Mouse (Mus musculus) neural tube, embryonic 12.5 days (tissue): ENCODE measurements around the gene Umodl1. TPM values are rescaled to one million over a fixed set of nuclear protein-coding genes. Genes with fewer than 3 reads are reported as not detected.

Experiments
- ATAC-seq: fragments of 200-750 bp; cut with Nextera tagmentation; 2 replicates; pipeline ENCODE4 v1.8.0; 2017; ENCODE audit warnings: low read depth, mild to moderate bottlenecking, moderate TSS enrichment, moderate library complexity; ENCODE audit not compliant: low FRiP score
- H3K27ac ChIP-seq: fragments of 300-500 bp; sonication (generic); 2 replicates; pipeline ENCODE4 v1.5.1; 2016
- H3K27me3 ChIP-seq: fragments of 300-500 bp; sonication (generic); replicated peaks from 2 replicates; pipeline ENCODE4 v1.6.1; 2016; ENCODE audit warnings: mild to moderate bottlenecking
- H3K36me3 ChIP-seq: fragments of 300-500 bp; sonication (generic); 2 replicates; pipeline ENCODE4 v1.6.1; 2016; ENCODE audit warnings: mild to moderate bottlenecking
- H3K4me1 ChIP-seq: fragments of 300-500 bp; sonication (generic); 2 replicates; pipeline ENCODE4 v1.6.1; 2016
- H3K4me2 ChIP-seq: fragments of 300-500 bp; sonication (generic); replicated peaks from 2 replicates; pipeline ENCODE4 v1.6.1; 2016; ENCODE audit warnings: mild to moderate bottlenecking
- H3K4me3 ChIP-seq: fragments of 300-500 bp; sonication (generic); 2 replicates; pipeline ENCODE4 v1.5.1; 2016
- H3K9ac ChIP-seq: fragments of 300-500 bp; sonication (generic); 2 replicates; pipeline ENCODE4 v1.6.1; 2016; ENCODE audit warnings: mild to moderate bottlenecking
- H3K9me3 ChIP-seq: fragments of 300-500 bp; sonication (generic); 2 replicates; pipeline ENCODE4 v1.6.1; 2016; ENCODE audit warnings: mild to moderate bottlenecking
- WGBS: fragments of 180-500 bp; shearing (Covaris S2); methylation state at CpG from one replicate; pipeline ENCODE4 v1.1.7; 2016; 5-methylcytosine and 5-hydroxymethylcytosine counted together
- polyA plus RNA-seq: library from polyadenylated mRNA; unstranded; fragments of >200 nt; fragmentation: Nextera tagmentation; extraction: Ambion mirVana; gene quantifications from 2 replicates; pipeline ENCODE4 v1.2.1, GENCODE M21; 2016

The Umodl1 gene
- polyA plus RNA-seq, 1 experiment from 2014 or later: not detected

- Histone ChIP-seq H3K4me2 (no peak overlapping the region), H3K4me1 (peaks cover 5% of the 10 kb centered on the region), H3K9ac (no peak overlapping the region), H3K4me3 (no peak overlapping the region), H3K27me3 (no peaks in the 10 kb centered on the region), H3K36me3 (no peaks in the 10 kb centered on the region), H3K27ac (no peak overlapping the region), H3K9me3 (no peaks in the 10 kb centered on the region)
- ATAC-seq: no peak
- 90% methylated on average over 5 of the region's 5 CpGs for WGBS
Observed at GRCm38 (mm10) chr17:31002613-31003012, 48.2 kb downstream of the Umodl1 start.

- H3K9me3 ChIP-seq: no peaks in the 10 kb centered on the region
- 86% methylated on average over 2 of the region's 2 CpGs for WGBS
Observed at GRCm38 (mm10) chr17:31005284-31005683, 50.8 kb downstream of the Umodl1 start.

GRCm38 (mm10) chr17:31007357-31007756 lies 52.9 kb downstream of the Umodl1 start:
- no peak for ATAC-seq
- H3K4me3 ChIP-seq: no peak overlapping the region
- H3K27ac ChIP-seq: no peak overlapping the region
- H3K4me2 ChIP-seq: no peak overlapping the region
- H3K4me1 ChIP-seq: no peaks in the 10 kb centered on the region
- H3K36me3 ChIP-seq: no peaks in the 10 kb centered on the region
- H3K9me3 ChIP-seq: no peaks in the 10 kb centered on the region
- H3K9ac ChIP-seq: no peak overlapping the region
- WGBS: 78% methylated on average over 3 of the region's 3 CpGs
- no peaks in the 10 kb centered on the region for H3K27me3 ChIP-seq

More at GRCm38 (mm10) chr17:31005284-31005683, 50.8 kb downstream of the Umodl1 start:
- no peak for ATAC-seq
- Histone ChIP-seq H3K4me3 (no peak overlapping the region), H3K27me3 (no peaks in the 10 kb centered on the region), H3K4me2 (no peak overlapping the region), H3K27ac (no peak overlapping the region), H3K9ac (no peak overlapping the region), H3K4me1 (peaks cover 5% of the 10 kb centered on the region), H3K36me3 (no peaks in the 10 kb centered on the region)

DNA sequence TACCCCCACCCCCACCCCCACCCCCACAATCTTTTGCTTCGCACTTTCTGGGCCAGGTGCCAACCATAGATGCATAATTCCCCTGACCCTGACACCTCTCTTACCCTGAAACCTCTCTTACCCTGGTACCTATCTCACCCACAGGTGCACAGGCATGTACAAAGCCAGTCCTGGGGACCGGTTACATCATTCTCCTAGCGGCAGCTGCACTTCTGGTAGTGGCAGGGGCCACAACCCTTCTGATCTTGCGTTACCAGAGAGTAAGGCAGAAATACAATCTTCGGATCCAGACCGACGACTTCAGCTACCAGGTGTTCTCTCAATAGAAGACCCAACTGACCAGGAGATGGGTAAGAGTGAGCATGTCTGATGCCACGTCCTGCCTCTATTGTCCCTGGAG lies 54.0 kb downstream of the Umodl1 start:
- no peaks in the 10 kb centered on the region for H3K27me3 ChIP-seq
- no peak overlapping the region for H3K4me2 ChIP-seq
- no peak for ATAC-seq
- no peak overlapping the region for H3K9ac ChIP-seq
- no peak overlapping the region for H3K4me3 ChIP-seq
- H3K27ac ChIP-seq: no peak overlapping the region
- H3K36me3 ChIP-seq: no peaks in the 10 kb centered on the region
- 85% methylated on average over 8 of the region's 8 CpGs for WGBS
- H3K4me1 ChIP-seq: no peaks in the 10 kb centered on the region
- no peaks in the 10 kb centered on the region for H3K9me3 ChIP-seq

GRCm38 (mm10) chr17:31011551-31012394 lies 57.3 kb downstream of the Umodl1 start:
- H3K4me1 ChIP-seq: no peaks in the 10 kb centered on the region
- H3K9ac ChIP-seq: no peak overlapping the region
- H3K4me2 ChIP-seq: no peak overlapping the region
- H3K27ac ChIP-seq: no peak overlapping the region
- H3K4me3 ChIP-seq: no peak overlapping the region
- no peaks in the 10 kb centered on the region for H3K27me3 ChIP-seq
- WGBS: 39% methylated on average over 9 of the region's 9 CpGs
- H3K36me3 ChIP-seq: no peaks in the 10 kb centered on the region
- no peak for ATAC-seq
- H3K9me3 ChIP-seq: peaks cover 6% of the 10 kb centered on the region; the same call in 1 of the 2 replicates

DNA sequence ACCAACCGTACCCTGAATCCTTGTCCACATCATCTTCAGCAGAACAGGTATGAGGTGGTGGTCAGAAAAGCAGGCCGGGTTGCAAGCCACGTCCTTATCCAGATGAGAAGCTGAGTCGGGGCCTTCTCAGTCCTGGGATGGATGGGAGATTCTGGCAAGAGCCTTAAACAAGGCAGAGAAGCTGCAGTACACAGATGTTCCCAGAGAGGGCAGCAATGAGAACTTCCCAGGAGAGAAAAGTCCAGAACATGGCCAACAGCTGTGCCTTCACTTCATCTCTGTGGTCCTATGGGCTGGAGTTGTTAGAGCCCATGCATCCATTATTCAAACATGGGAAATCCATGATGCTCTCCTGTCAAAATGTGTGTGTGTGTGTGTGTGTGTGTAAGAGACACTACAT lies 63.8 kb downstream of the Umodl1 start:
- Histone ChIP-seq H3K4me3 (no peak overlapping the region), H3K9ac (no peak overlapping the region), H3K36me3 (no peaks in the 10 kb centered on the region), H3K27ac (no peak overlapping the region), H3K9me3 (peaks cover 7% of the 10 kb centered on the region; the same call in 1 of the 2 replicates), H3K4me2 (no peak overlapping the region), H3K4me1 (no peaks in the 10 kb centered on the region), H3K27me3 (no peaks in the 10 kb centered on the region)
- ATAC-seq: no peak
- 73% methylated on average over 4 of the region's 4 CpGs for WGBS

- no peak overlapping the region for H3K9ac ChIP-seq
- WGBS: 9% methylated on average over 2 of the region's 2 CpGs
- no peaks in the 10 kb centered on the region for H3K36me3 ChIP-seq
- peaks cover 7% of the 10 kb centered on the region; the same call in 1 of the 2 replicates for H3K9me3 ChIP-seq
- H3K4me3 ChIP-seq: no peak overlapping the region
- ATAC-seq: no peak
- no peaks in the 10 kb centered on the region for H3K27me3 ChIP-seq
- no peak overlapping the region for H3K27ac ChIP-seq
- no peak overlapping the region for H3K4me2 ChIP-seq
- 0 out of 2 replicates have a peak, but pooled peaks cover under 1% of the 10 kb centered on the region for H3K4me1 ChIP-seq
Observed at GRCm38 (mm10) chr17:31019505-31019904, 65.1 kb downstream of the Umodl1 start.

GRCm38 (mm10) chr17:31020078-31020477 lies 65.6 kb downstream of the Umodl1 start:
- Histone ChIP-seq H3K27ac (no peak overlapping the region), H3K4me2 (no peak overlapping the region), H3K9ac (no peak overlapping the region), H3K4me3 (no peak overlapping the region), H3K4me1 (0 out of 2 replicates have a peak, but pooled peaks cover 3% of the 10 kb centered on the region), H3K36me3 (no peaks in the 10 kb centered on the region), H3K9me3 (peaks cover 7% of the 10 kb centered on the region; the same call in 1 of the 2 replicates), H3K27me3 (no peaks in the 10 kb centered on the region)
- 85% methylated on average over 2 of the region's 2 CpGs for WGBS
- ATAC-seq: no peak

GRCm38 (mm10) chr17:31021276-31021675 lies 66.8 kb downstream of the Umodl1 start:
- no peaks in the 10 kb centered on the region for H3K27me3 ChIP-seq
- no peak overlapping the region for H3K27ac ChIP-seq
- no peak for ATAC-seq
- 89% methylated on average over 8 of the region's 8 CpGs for WGBS
- no peaks in the 10 kb centered on the region for H3K36me3 ChIP-seq
- H3K9ac ChIP-seq: no peak overlapping the region
- H3K4me1 ChIP-seq: 0 out of 2 replicates have a peak, but pooled peaks cover 3% of the 10 kb centered on the region
- H3K4me3 ChIP-seq: no peak overlapping the region
- H3K9me3 ChIP-seq: peaks cover 6% of the 10 kb centered on the region; the same call in 1 of the 2 replicates
- H3K4me2 ChIP-seq: no peak overlapping the region

GRCm38 (mm10) chr17:31024125-31024781 lies 69.8 kb downstream of the Umodl1 start:
- Histone ChIP-seq H3K4me1 (0 out of 2 replicates have a peak, but pooled peaks cover 3% of the 10 kb centered on the region), H3K4me3 (no peak overlapping the region), H3K27me3 (no peaks in the 10 kb centered on the region), H3K27ac (no peak overlapping the region), H3K9me3 (no peaks in the 10 kb centered on the region), H3K36me3 (no peaks in the 10 kb centered on the region), H3K9ac (no peak overlapping the region), H3K4me2 (no peak overlapping the region)
- no peak for ATAC-seq
- 74% methylated on average over 7 of the region's 7 CpGs for WGBS

DNA sequence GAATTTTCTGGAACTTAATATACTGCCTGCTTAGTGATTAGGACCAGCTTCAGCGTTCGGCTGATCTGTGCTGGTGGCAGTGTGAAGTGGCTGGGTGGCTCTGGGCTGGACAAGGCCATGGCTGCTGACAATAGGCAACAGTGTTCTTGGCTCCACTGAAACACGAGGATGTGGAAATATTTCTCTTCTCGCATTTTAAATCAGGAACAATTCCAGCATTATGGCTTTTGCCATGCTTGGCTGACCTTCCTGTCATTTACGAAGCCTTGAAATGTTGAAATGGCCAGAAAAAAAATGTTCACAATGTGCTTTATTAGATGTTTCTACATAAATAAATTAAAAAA lies 70.3 kb downstream of the Umodl1 start:
- H3K9ac ChIP-seq: no peak overlapping the region
- H3K4me3 ChIP-seq: no peak overlapping the region
- no peaks in the 10 kb centered on the region for H3K9me3 ChIP-seq
- ATAC-seq: no peak
- H3K36me3 ChIP-seq: no peaks in the 10 kb centered on the region
- no peaks in the 10 kb centered on the region for H3K27me3 ChIP-seq
- WGBS: 71% methylated on average over 5 of the region's 5 CpGs
- H3K4me1 ChIP-seq: 0 out of 2 replicates have a peak, but pooled peaks cover 3% of the 10 kb centered on the region
- no peak overlapping the region for H3K4me2 ChIP-seq
- H3K27ac ChIP-seq: no peak overlapping the region

GRCm38 (mm10) chr17:31026986-31027385 lies 72.5 kb downstream of the Umodl1 start:
- H3K4me3 ChIP-seq: no peak overlapping the region
- WGBS: 92% methylated on average over 6 of the region's 6 CpGs
- ATAC-seq: no peak
- H3K4me1 ChIP-seq: 0 out of 2 replicates have a peak, but pooled peaks cover 3% of the 10 kb centered on the region
- H3K9ac ChIP-seq: no peak overlapping the region
- H3K36me3 ChIP-seq: no peaks in the 10 kb centered on the region
- no peaks in the 10 kb centered on the region for H3K27me3 ChIP-seq
- 0 out of 2 replicates have a peak, but pooled peaks cover 6% of the 10 kb centered on the region for H3K9me3 ChIP-seq
- H3K27ac ChIP-seq: no peak overlapping the region
- H3K4me2 ChIP-seq: no peak overlapping the region
